Mouse (Mus musculus): ENCODE measurements around the gene Dpp6.

Gene Dpp6

GRCm38 (mm10) chr5:27203131-27203530, 386.1 kb downstream of the Dpp6 start:
- peak; percentile 79 for DNase-seq

GRCm38 (mm10) chr5:27204721-27205120, 387.7 kb downstream of the Dpp6 start:
- no peak for DNase-seq

GRCm38 (mm10) chr5:27205754-27206153, 388.8 kb downstream of the Dpp6 start:
- DNase-seq, result no peak

- DNase-seq, result no peak
Observed at GRCm38 (mm10) chr5:27206213-27206612, 389.2 kb downstream of the Dpp6 start.

GRCm38 (mm10) chr5:27220116-27220515, 403.1 kb downstream of the Dpp6 start:
- DNase-seq, result no peak

GRCm38 (mm10) chr5:27242078-27242477, 425.1 kb downstream of the Dpp6 start:
- DNase-seq, result no peak

GRCm38 (mm10) chr5:27243226-27243625, 426.2 kb downstream of the Dpp6 start:
- DNase-seq, result no peak

GRCm38 (mm10) chr5:27247793-27248192, 430.8 kb downstream of the Dpp6 start:
- no peak for DNase-seq

- no peak for DNase-seq
Observed at GRCm38 (mm10) chr5:27248685-27249084, 431.7 kb downstream of the Dpp6 start.

GRCm38 (mm10) chr5:27249951-27250350, 432.9 kb downstream of the Dpp6 start:
- DNase-seq, result no peak

GRCm38 (mm10) chr5:27250906-27251305, 433.9 kb downstream of the Dpp6 start:
- DNase-seq, result no peak

- DNase-seq, result no peak
Observed at GRCm38 (mm10) chr5:27251361-27251760, 434.4 kb downstream of the Dpp6 start.

- DNase-seq, result no peak
Observed at GRCm38 (mm10) chr5:27255247-27255646, 438.2 kb downstream of the Dpp6 start.

GRCm38 (mm10) chr5:27258636-27259035, 441.6 kb downstream of the Dpp6 start:
- peak; percentile 60 for DNase-seq

GRCm38 (mm10) chr5:27261746-27262727, 445.0 kb downstream of the Dpp6 start:
- DNase-seq, result peak; percentile 73

GRCm38 (mm10) chr5:27262751-27263150, 445.7 kb downstream of the Dpp6 start:
- peak; percentile 50 for DNase-seq

- no peak for DNase-seq
Observed at GRCm38 (mm10) chr5:27265281-27265680, 448.3 kb downstream of the Dpp6 start.

GRCm38 (mm10) chr5:27271336-27271735, 454.3 kb downstream of the Dpp6 start:
- DNase-seq, result peak; percentile 83

GRCm38 (mm10) chr5:27274781-27275395, 457.9 kb downstream of the Dpp6 start:
- no peak for DNase-seq

- DNase-seq, result no peak
Observed at GRCm38 (mm10) chr5:27275871-27276270, 458.9 kb downstream of the Dpp6 start.

GRCm38 (mm10) chr5:27278120-27278645, 461.2 kb downstream of the Dpp6 start:
- no peak for DNase-seq

GRCm38 (mm10) chr5:27286876-27287275, 469.9 kb downstream of the Dpp6 start:
- DNase-seq, result no peak

- DNase-seq, result no peak
Observed at GRCm38 (mm10) chr5:27291378-27291777, 474.4 kb downstream of the Dpp6 start.

GRCm38 (mm10) chr5:27292236-27292635, 475.2 kb downstream of the Dpp6 start:
- no peak for DNase-seq
